Mouse (Mus musculus) liver, postnatal 0 days (tissue): Measurements from ENCODE around the gene Rsg1.

ENCODE experiments used
- CTCF ChIP-seq: sonication (generic); IDR thresholded peaks from 2 replicates; pipeline ENCODE4 v1.5.1; 2016; ENCODE audit warnings: antibody characterized with exemption, low read depth
- EP300 ChIP-seq: IDR thresholded peaks from 2 replicates; pipeline ENCODE4 v1.6.1; 2016; ENCODE audit warnings: antibody characterized with exemption, low read depth, mild to moderate bottlenecking

GRCm38 (mm10) chr4:141269080-141269479, 55.3 kb downstream of the Rsg1 start:
- TF ChIP-seq CTCF (peak; percentile 51), EP300 (no peak)
